ENCODE assay signal across 8 mouse cellular contexts in the genomic region with DNA sequence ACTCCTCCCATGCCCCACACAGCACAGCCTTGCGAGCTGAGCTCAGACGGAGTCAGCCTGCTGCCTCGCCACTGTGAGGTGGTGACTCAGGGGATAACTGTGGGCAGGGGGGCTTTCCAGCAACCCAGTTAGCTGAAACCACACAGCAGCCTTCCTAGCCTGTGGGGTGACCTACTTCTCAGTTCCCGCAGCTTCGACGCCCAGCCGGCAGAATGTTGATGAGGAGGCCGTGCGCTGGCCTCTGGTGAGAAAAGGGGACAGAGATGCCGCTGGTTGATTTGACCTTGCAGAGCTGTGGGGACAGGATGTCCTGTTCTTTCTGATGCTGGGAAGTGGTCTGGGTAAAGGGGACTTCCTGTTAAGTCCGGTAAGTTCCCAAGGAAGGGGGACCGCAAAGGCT.
DNase-seq lines count a peak whose midpoint lies in the region; ATAC-seq and TF ChIP-seq lines count a peak whose summit lies in the region.

No protein-coding gene starts in this region.

- TF ChIP-seq CTCF in layer of hippocampus, adult 2 months (conservative IDR thresholded peaks at IDR 0.05) = no peak
- TF ChIP-seq CTCF in cortical plate, adult 2 months (IDR thresholded peaks at IDR 0.05; ENCODE audit: extremely low read depth, insufficient read depth, low read length) = no peak

- H3K9me3 ChIP-seq in limb, embryonic 12.5 days = no peaks in the 10 kb centered on the region

- no peak overlapping the region for H3K4me2 ChIP-seq in limb, embryonic 12.5 days

- 0 out of 2 replicates have a peak overlapping the region, but pooled peaks have one; percentile 23 for H3K9ac ChIP-seq in limb, embryonic 12.5 days (replicated peaks)

- H3K27me3 ChIP-seq in limb, embryonic 12.5 days = no peaks in the 10 kb centered on the region

- ATAC-seq in limb, embryonic 12.5 days (ENCODE audit: insufficient number of reproducible peaks, insufficient read depth, low FRiP score, low TSS enrichment, low read depth) = no peak

- peak; percentile 58 to 74 for DNase-seq in adrenal gland, adult (ENCODE audit: inconsistent age in 2 of 2, low spot score in 1 of 2)
- DNase-seq in adrenal gland, postnatal 25 days = no peak
- DNase-seq in layer of hippocampus, adult 2 months (ENCODE audit: low spot score in 2 of 2) = peak; percentile 19 to 58
- no peak for DNase-seq in layer of hippocampus, postnatal 25 days (ENCODE audit: extremely low spot score in 1 of 2, low spot score in 1 of 2)
- peak; percentile 45 for DNase-seq in thymus, postnatal 25 days
- no peak for DNase-seq in ovary, postnatal 14 days (ENCODE audit: low spot score)

- H3K4me3 ChIP-seq in layer of hippocampus, adult 2 months = peak overlapping the region; percentile 13; the same call in 1 of the 2 replicates
- H3K4me3 ChIP-seq in cortical plate, adult 2 months (ENCODE audit: insufficient read depth, low read length) = no peak overlapping the region
- no peak overlapping the region for H3K4me3 ChIP-seq in limb, embryonic 12.5 days (replicated peaks)

- H3K4me1 ChIP-seq in cortical plate, adult 2 months (ENCODE audit: control insufficient read depth, insufficient read depth, low read length) = peaks cover 2% of the 10 kb centered on the region; the same call in 1 of the 2 replicates
- H3K4me1 ChIP-seq in limb, embryonic 12.5 days (replicated peaks) = peaks cover 14% of the 10 kb centered on the region

- no peaks in the 10 kb centered on the region for H3K36me3 ChIP-seq in limb, embryonic 12.5 days

- TF ChIP-seq POLR2A in cortical plate, adult 2 months (IDR thresholded peaks at IDR 0.05; ENCODE audit: extremely low read depth, insufficient read depth, low read length) = no peak

- H3K27ac ChIP-seq in layer of hippocampus, adult 2 months = peak overlapping the region; percentile 89
- H3K27ac ChIP-seq in cortical plate, adult 2 months (ENCODE audit: insufficient read depth, low read length) = peak overlapping the region; percentile 89
- no peak overlapping the region for H3K27ac ChIP-seq in limb, embryonic 12.5 days

- WGBS in limb, embryonic 12.5 days = 50% methylated on average over 12 of the region's 12 CpGs

Comparison
In these comparisons a context has a peak if more than half of its experiments do, and no peak if none do; other contexts are left out.
1. DNase-seq: peak in adrenal gland, adult (2 of 2), layer of hippocampus, adult 2 months (2 of 2) and thymus, postnatal 25 days (single experiment); none in adrenal gland, postnatal 25 days (single experiment), layer of hippocampus, postnatal 25 days (0 of 2) and ovary, postnatal 14 days (single experiment).